Mouse (Mus musculus) hindbrain, embryonic 13.5 days (tissue): ENCODE data around the gene Sobp. TPM values are rescaled to one million over a fixed set of nuclear protein-coding genes. Genes with fewer than 3 reads are reported as not detected.

ENCODE experiments used
- ATAC-seq: fragments of 200-750 bp; cut with Nextera tagmentation; 2 replicates; pipeline ENCODE4 v1.8.0; 2017; ENCODE audit warnings: moderate TSS enrichment; ENCODE audit not compliant: low FRiP score
- H3K27ac ChIP-seq: fragments of 300-500 bp; sonication (generic); 2 replicates; pipeline ENCODE4 v1.5.1; 2015; ENCODE audit warnings: inconsistent platforms, mild to moderate bottlenecking, moderate library complexity
- H3K27me3 ChIP-seq: fragments of 300-500 bp; sonication (generic); 2 replicates; pipeline ENCODE4 v1.6.1; 2015; ENCODE audit warnings: mild to moderate bottlenecking, inconsistent platforms
- H3K36me3 ChIP-seq: fragments of 300-500 bp; sonication (generic); 2 replicates; pipeline ENCODE4 v1.6.1; 2015; ENCODE audit warnings: mild to moderate bottlenecking, inconsistent platforms
- H3K4me1 ChIP-seq: fragments of 300-500 bp; sonication (generic); replicated peaks from 2 replicates; pipeline ENCODE4 v1.6.1; 2015; ENCODE audit warnings: inconsistent platforms
- H3K4me2 ChIP-seq: fragments of 300-500 bp; sonication (generic); 2 replicates; pipeline ENCODE4 v1.6.1; 2015; ENCODE audit warnings: inconsistent platforms, mild to moderate bottlenecking, moderate library complexity
- H3K4me3 ChIP-seq: fragments of 300-500 bp; sonication (generic); 2 replicates; pipeline ENCODE4 v1.5.1; 2015; ENCODE audit warnings: mild to moderate bottlenecking, inconsistent platforms
- H3K9ac ChIP-seq: fragments of 300-500 bp; sonication (generic); 2 replicates; pipeline ENCODE4 v1.6.1; 2015; ENCODE audit warnings: mild to moderate bottlenecking, inconsistent platforms
- H3K9me3 ChIP-seq: fragments of 300-500 bp; sonication (generic); 2 replicates; pipeline ENCODE4 v1.6.1; 2016; ENCODE audit warnings: inconsistent platforms
- WGBS: fragments of 180-500 bp; shearing (Covaris S2); methylation state at CpG from one replicate; pipeline ENCODE4 v1.1.7; 2015; 5-methylcytosine and 5-hydroxymethylcytosine counted together
- polyA plus RNA-seq: library from polyadenylated mRNA; unstranded; fragments of >200 nt; fragmentation: Nextera tagmentation; extraction: Ambion mirVana; gene quantifications from 2 replicates; pipeline ENCODE4 v1.2.1, GENCODE M21; 2015

Sobp gene
- polyA plus RNA-seq, 1 experiment from 2014 or later = 13.2 TPM

GRCm38 (mm10) chr10:43173828-43174325 lies 453 bp downstream of the Sobp start:
- Histone ChIP-seq H3K4me1 (peaks cover 43% of the 10 kb centered on the region), H3K9ac (peak overlapping the region; percentile 99), H3K9me3 (no peaks in the 10 kb centered on the region), H3K4me3 (peak overlapping the region; percentile 94), H3K27me3 (0 out of 2 replicates have a peak, but pooled peaks cover 3% of the 10 kb centered on the region), H3K27ac (peak overlapping the region; percentile 99), H3K36me3 (no peaks in the 10 kb centered on the region), H3K4me2 (peak overlapping the region; percentile 88)
- under 1% methylated on average over 32 of the region's 38 CpGs for WGBS
- peak; percentile 69 for ATAC-seq

GRCm38 (mm10) chr10:43173141-43173827 lies 1.0 kb downstream of the Sobp start:
- peak; percentile 52 for ATAC-seq
- Histone ChIP-seq H3K9me3 (no peaks in the 10 kb centered on the region), H3K9ac (peak overlapping the region; percentile 99), H3K4me2 (peak overlapping the region; percentile 88), H3K27me3 (0 out of 2 replicates have a peak, but pooled peaks cover 3% of the 10 kb centered on the region), H3K36me3 (no peaks in the 10 kb centered on the region), H3K27ac (peak overlapping the region; percentile 99), H3K4me3 (peak overlapping the region; percentile 94), H3K4me1 (peaks cover 46% of the 10 kb centered on the region)
- WGBS = under 1% methylated on average over 53 of the region's 53 CpGs

- 5% methylated on average over 8 of the region's 8 CpGs for WGBS
- H3K9ac ChIP-seq = peak overlapping the region; percentile 99
- H3K4me2 ChIP-seq = peak overlapping the region; percentile 88
- no peaks in the 10 kb centered on the region for H3K9me3 ChIP-seq
- peaks cover 52% of the 10 kb centered on the region for H3K4me1 ChIP-seq
- no peak for ATAC-seq
- no peaks in the 10 kb centered on the region for H3K36me3 ChIP-seq
- no peak overlapping the region; the same call in 1 of the 2 replicates for H3K27ac ChIP-seq
- H3K27me3 ChIP-seq = 0 out of 2 replicates have a peak, but pooled peaks cover 3% of the 10 kb centered on the region
- peak overlapping the region; percentile 94 for H3K4me3 ChIP-seq
Observed at GRCm38 (mm10) chr10:43172554-43172953, 1.8 kb downstream of the Sobp start.

GRCm38 (mm10) chr10:43172066-43172465 lies 2.3 kb downstream of the Sobp start:
- peak overlapping the region; percentile 94 for H3K4me3 ChIP-seq
- H3K36me3 ChIP-seq = no peaks in the 10 kb centered on the region
- peak overlapping the region; percentile 99 for H3K9ac ChIP-seq
- 0 out of 2 replicates have a peak, but pooled peaks cover 3% of the 10 kb centered on the region for H3K27me3 ChIP-seq
- no peaks in the 10 kb centered on the region for H3K9me3 ChIP-seq
- no peak overlapping the region for H3K27ac ChIP-seq
- H3K4me1 ChIP-seq = peaks cover 53% of the 10 kb centered on the region
- H3K4me2 ChIP-seq = peak overlapping the region; percentile 88
- no peak for ATAC-seq
- 3% methylated on average over 7 of the region's 7 CpGs for WGBS

- peak overlapping the region; percentile 94 for H3K4me3 ChIP-seq
- peaks cover 53% of the 10 kb centered on the region for H3K4me1 ChIP-seq
- peak overlapping the region; percentile 65 for H3K9ac ChIP-seq
- no peaks in the 10 kb centered on the region for H3K36me3 ChIP-seq
- no peak overlapping the region for H3K27ac ChIP-seq
- no peak for ATAC-seq
- 0 out of 2 replicates have a peak, but pooled peaks cover 3% of the 10 kb centered on the region for H3K27me3 ChIP-seq
- H3K4me2 ChIP-seq = peak overlapping the region; percentile 88
- 0 out of 2 replicates have a peak, but pooled peaks cover 2% of the 10 kb centered on the region for H3K9me3 ChIP-seq
- 8% methylated on average over 8 of the region's 8 CpGs for WGBS
Observed at GRCm38 (mm10) chr10:43171106-43171505, 3.2 kb downstream of the Sobp start.

GRCm38 (mm10) chr10:43168847-43169246 lies 5.5 kb downstream of the Sobp start:
- 0 out of 2 replicates have a peak, but pooled peaks cover 2% of the 10 kb centered on the region for H3K9me3 ChIP-seq
- no peak overlapping the region for H3K4me2 ChIP-seq
- H3K4me3 ChIP-seq = no peak overlapping the region
- H3K36me3 ChIP-seq = no peaks in the 10 kb centered on the region
- H3K9ac ChIP-seq = no peak overlapping the region
- no peak for ATAC-seq
- 76% methylated on average over 7 of the region's 7 CpGs for WGBS
- peaks cover 50% of the 10 kb centered on the region for H3K4me1 ChIP-seq
- no peaks in the 10 kb centered on the region for H3K27me3 ChIP-seq
- no peak overlapping the region for H3K27ac ChIP-seq

- 0 out of 2 replicates have a peak, but pooled peaks cover 2% of the 10 kb centered on the region for H3K9me3 ChIP-seq
- no peaks in the 10 kb centered on the region for H3K27me3 ChIP-seq
- H3K36me3 ChIP-seq = no peaks in the 10 kb centered on the region
- H3K4me3 ChIP-seq = no peak overlapping the region
- H3K4me2 ChIP-seq = no peak overlapping the region
- H3K27ac ChIP-seq = no peak overlapping the region
- H3K4me1 ChIP-seq = peaks cover 49% of the 10 kb centered on the region
- no peak overlapping the region for H3K9ac ChIP-seq
- no peak for ATAC-seq
- WGBS = 99% methylated on average over 3 of the region's 3 CpGs
Observed at GRCm38 (mm10) chr10:43166817-43167216, 7.5 kb downstream of the Sobp start.

- no peak for ATAC-seq
- 93% methylated on average over 1 of the region's 1 CpGs for WGBS
- Histone ChIP-seq H3K4me1 (peaks cover 49% of the 10 kb centered on the region), H3K27ac (no peak overlapping the region), H3K4me3 (no peak overlapping the region), H3K9me3 (0 out of 2 replicates have a peak, but pooled peaks cover 2% of the 10 kb centered on the region), H3K27me3 (no peaks in the 10 kb centered on the region), H3K4me2 (no peak overlapping the region), H3K36me3 (no peaks in the 10 kb centered on the region), H3K9ac (no peak overlapping the region)
Observed at GRCm38 (mm10) chr10:43166146-43166545, 8.2 kb downstream of the Sobp start.

- Histone ChIP-seq H3K4me3 (no peak overlapping the region), H3K4me1 (peaks cover 35% of the 10 kb centered on the region), H3K27ac (no peak overlapping the region), H3K9ac (no peak overlapping the region), H3K4me2 (no peak overlapping the region), H3K9me3 (0 out of 2 replicates have a peak, but pooled peaks cover 2% of the 10 kb centered on the region), H3K27me3 (no peaks in the 10 kb centered on the region), H3K36me3 (peaks cover 4% of the 10 kb centered on the region; the same call in 1 of the 2 replicates)
- ATAC-seq = no peak
- WGBS = 94% methylated on average over 2 of the region's 2 CpGs
Observed at GRCm38 (mm10) chr10:43164406-43164805, 9.9 kb downstream of the Sobp start.

GRCm38 (mm10) chr10:43162318-43162717 lies 12.0 kb downstream of the Sobp start:
- ATAC-seq = peak; percentile 57
- 0 out of 2 replicates have a peak overlapping the region, but pooled peaks have one; percentile 30 for H3K9ac ChIP-seq
- H3K4me1 ChIP-seq = peaks cover 20% of the 10 kb centered on the region
- H3K9me3 ChIP-seq = 0 out of 2 replicates have a peak, but pooled peaks cover 2% of the 10 kb centered on the region
- H3K4me3 ChIP-seq = no peak overlapping the region
- H3K4me2 ChIP-seq = peak overlapping the region; percentile 1
- 44% methylated on average over 12 of the region's 12 CpGs for WGBS
- H3K36me3 ChIP-seq = peaks cover 6% of the 10 kb centered on the region; the same call in 1 of the 2 replicates
- H3K27ac ChIP-seq = peak overlapping the region; percentile 9
- H3K27me3 ChIP-seq = no peaks in the 10 kb centered on the region

GRCm38 (mm10) chr10:43159333-43159732 lies 15.0 kb downstream of the Sobp start:
- ATAC-seq = no peak
- no peak overlapping the region for H3K9ac ChIP-seq
- 76% methylated on average over 5 of the region's 5 CpGs for WGBS

GRCm38 (mm10) chr10:43158917-43159316 lies 15.4 kb downstream of the Sobp start:
- ATAC-seq = no peak
- Histone ChIP-seq H3K4me3 (no peak overlapping the region), H3K4me2 (no peak overlapping the region), H3K4me1 (peaks cover 30% of the 10 kb centered on the region), H3K27ac (no peak overlapping the region), H3K36me3 (peaks cover 6% of the 10 kb centered on the region; the same call in 1 of the 2 replicates), H3K9ac (no peak overlapping the region), H3K9me3 (no peaks in the 10 kb centered on the region), H3K27me3 (no peaks in the 10 kb centered on the region)
- 85% methylated on average over 5 of the region's 5 CpGs for WGBS

More at GRCm38 (mm10) chr10:43159333-43159732, 15.0 kb downstream of the Sobp start:
- Histone ChIP-seq H3K4me3 (no peak overlapping the region), H3K4me1 (peaks cover 26% of the 10 kb centered on the region), H3K4me2 (no peak overlapping the region), H3K9me3 (no peaks in the 10 kb centered on the region), H3K27ac (no peak overlapping the region), H3K36me3 (peaks cover 6% of the 10 kb centered on the region; the same call in 1 of the 2 replicates), H3K27me3 (no peaks in the 10 kb centered on the region)
